11 mouse cellular contexts compared by ENCODE assay signal in genomic region chr5:34976540-34977292, GRCm38 (mm10). TPM values are rescaled to one million over a fixed set of nuclear protein-coding genes. Genes with fewer than 3 reads are reported as not detected.
DNase-seq lines count a peak whose midpoint lies in the region; ATAC-seq and TF ChIP-seq lines count a peak whose summit lies in the region.
"Had no signal": no experiment of that assay in that cellular context is flagged by ENCODE, and none has a peak within 500 bp of the region (broad histone marks: within the 10 kb centered on the region; RNA-seq: fewer than 3 reads in every experiment).

No protein-coding gene starts in this region.

- H3K4me3 ChIP-seq in hindbrain, postnatal 0 days (ENCODE audit: low read length), result no peak overlapping the region
- no peak overlapping the region for H3K4me3 ChIP-seq in hindbrain, embryonic 12.5 days
- H3K4me3 ChIP-seq in heart, embryonic 14.5 days (ENCODE audit: control insufficient read depth in 1 of 2, insufficient read depth in 1 of 2, low read depth in 1 of 2, low read length in 2 of 2), result no peak overlapping the region
- H3K4me3 ChIP-seq in lung, postnatal 0 days (ENCODE audit: low read depth, low read length), result no peak overlapping the region
- H3K4me3 ChIP-seq in forebrain, embryonic 11.5 days (ENCODE audit: low read depth, low read length), result no peak overlapping the region

- H3K4me1 ChIP-seq in hindbrain, postnatal 0 days (ENCODE audit: insufficient read depth, low read length), result no peaks in the 10 kb centered on the region; the same call in 1 of the 2 replicates
- H3K4me1 ChIP-seq in hindbrain, embryonic 12.5 days, result no peaks in the 10 kb centered on the region
- H3K4me1 ChIP-seq in heart, embryonic 14.5 days (ENCODE audit: control insufficient read depth in 2 of 2, insufficient read depth in 2 of 2, low read length in 2 of 2), result peaks cover 34 to 61% of the 10 kb centered on the region in 2 experiments
- H3K4me1 ChIP-seq in lung, postnatal 0 days (ENCODE audit: insufficient read depth, low read depth, low read length), result no peaks in the 10 kb centered on the region
- H3K4me1 ChIP-seq in forebrain, embryonic 11.5 days (replicated peaks; ENCODE audit: control insufficient read depth, insufficient read depth, low read length), result no peaks in the 10 kb centered on the region

- no peak overlapping the region for H3K4me2 ChIP-seq in hindbrain, postnatal 0 days (ENCODE audit: low read depth, low read length)
- no peak overlapping the region for H3K4me2 ChIP-seq in hindbrain, embryonic 12.5 days (replicated peaks)
- no peak overlapping the region for H3K4me2 ChIP-seq in heart, embryonic 14.5 days (ENCODE audit: low read length)
- no peak overlapping the region for H3K4me2 ChIP-seq in lung, postnatal 0 days (replicated peaks; ENCODE audit: low read depth, low read length)
- H3K4me2 ChIP-seq in forebrain, embryonic 11.5 days (ENCODE audit: low read depth, low read length, severe bottlenecking), result no peak overlapping the region

- TF ChIP-seq CTCF in hindbrain, postnatal 0 days (IDR thresholded peaks at IDR 0.05; ENCODE audit: low read depth), result no peak
- no peak for TF ChIP-seq CTCF in lung, postnatal 0 days (IDR thresholded peaks at IDR 0.05)

- H3K9me3 ChIP-seq in hindbrain, postnatal 0 days (ENCODE audit: low read length), result no peaks in the 10 kb centered on the region
- H3K9me3 ChIP-seq in hindbrain, embryonic 12.5 days (replicated peaks), result no peaks in the 10 kb centered on the region
- H3K9me3 ChIP-seq in heart, embryonic 14.5 days (ENCODE audit: control insufficient read depth, low read length), result no peaks in the 10 kb centered on the region
- no peaks in the 10 kb centered on the region for H3K9me3 ChIP-seq in lung, postnatal 0 days (ENCODE audit: low read length)
- H3K9me3 ChIP-seq in forebrain, embryonic 11.5 days (ENCODE audit: control insufficient read depth, low read length), result no peaks in the 10 kb centered on the region

- 0 out of 2 replicates have a peak overlapping the region, but pooled peaks have one; percentile 5 for H3K27ac ChIP-seq in hindbrain, postnatal 0 days
- H3K27ac ChIP-seq in hindbrain, embryonic 12.5 days, result no peak overlapping the region
- H3K27ac ChIP-seq in heart, embryonic 14.5 days (replicated peaks in 1 of 2; ENCODE audit: control insufficient read depth in 1 of 2, insufficient read depth in 1 of 2, low read depth in 2 of 2, low read length in 2 of 2), result peak overlapping the region; percentile 67 to 77
- H3K27ac ChIP-seq in lung, postnatal 0 days (ENCODE audit: low read length), result no peak overlapping the region
- no peak overlapping the region for H3K27ac ChIP-seq in forebrain, embryonic 11.5 days (ENCODE audit: low read depth, low read length)

- no peak for ATAC-seq in hindbrain, postnatal 0 days
- ATAC-seq in hindbrain, embryonic 12.5 days (ENCODE audit: low FRiP score), result no peak
- ATAC-seq in heart, embryonic 14.5 days (ENCODE audit: insufficient number of reproducible peaks, insufficient read depth, low FRiP score, low read depth), result no peak
- ATAC-seq in lung, postnatal 0 days, result peak; percentile 31; the same call in 1 of the 2 replicates
- no peak for ATAC-seq in forebrain, embryonic 11.5 days (replicated peaks; ENCODE audit: low FRiP score)

- no peak overlapping the region for H3K9ac ChIP-seq in hindbrain, postnatal 0 days (replicated peaks; ENCODE audit: low read length)
- H3K9ac ChIP-seq in hindbrain, embryonic 12.5 days, result no peak overlapping the region
- no peak overlapping the region for H3K9ac ChIP-seq in heart, embryonic 14.5 days (ENCODE audit: low read length)
- no peak overlapping the region for H3K9ac ChIP-seq in lung, postnatal 0 days (replicated peaks; ENCODE audit: low read depth)
- H3K9ac ChIP-seq in forebrain, embryonic 11.5 days (ENCODE audit: low read length), result no peak overlapping the region

- no peak for DNase-seq in hindbrain, postnatal 0 days (ENCODE audit: low spot score)
- DNase-seq in adrenal gland, postnatal 10 days, result peak; percentile 74
- DNase-seq in lung, postnatal 0 days (ENCODE audit: low spot score), result peak; percentile 19
- no peak for DNase-seq in forebrain, embryonic 11.5 days (ENCODE audit: low spot score)
- no peak for DNase-seq in kidney, postnatal 4 days
- no peak for DNase-seq in urinary bladder, postnatal 4 days (ENCODE audit: low spot score in 2 of 2)
- DNase-seq: embryo, embryonic 11 days; layer of hippocampus, postnatal 36 days; thymus, adult 2 months had no signal

- H3K36me3 ChIP-seq in hindbrain, postnatal 0 days (ENCODE audit: insufficient read depth, low read length), result no peaks in the 10 kb centered on the region
- peaks cover 65% of the 10 kb centered on the region for H3K36me3 ChIP-seq in hindbrain, embryonic 12.5 days
- H3K36me3 ChIP-seq in heart, embryonic 14.5 days (ENCODE audit: control insufficient read depth, insufficient read depth, low read length), result peaks cover 45% of the 10 kb centered on the region
- 0 out of 2 replicates have a peak, but pooled peaks cover 4% of the 10 kb centered on the region for H3K36me3 ChIP-seq in lung, postnatal 0 days (ENCODE audit: insufficient read depth, low read length)
- peaks cover 6% of the 10 kb centered on the region for H3K36me3 ChIP-seq in forebrain, embryonic 11.5 days (ENCODE audit: control insufficient read depth, insufficient read depth, low read length)

- H3K27me3 ChIP-seq in hindbrain, postnatal 0 days (ENCODE audit: insufficient read depth, low read length), result no peaks in the 10 kb centered on the region
- no peaks in the 10 kb centered on the region for H3K27me3 ChIP-seq in hindbrain, embryonic 12.5 days
- H3K27me3 ChIP-seq in heart, embryonic 14.5 days (ENCODE audit: control insufficient read depth, insufficient read depth, low read length), result no peaks in the 10 kb centered on the region
- H3K27me3 ChIP-seq in lung, postnatal 0 days (replicated peaks; ENCODE audit: insufficient read depth, low read length), result no peaks in the 10 kb centered on the region
- H3K27me3 ChIP-seq in forebrain, embryonic 11.5 days (ENCODE audit: control insufficient read depth, insufficient read depth, low read length), result no peaks in the 10 kb centered on the region

- 87% methylated on average over 9 of the region's 9 CpGs for WGBS in hindbrain, postnatal 0 days
- 91% methylated on average over 9 of the region's 9 CpGs for WGBS in hindbrain, embryonic 12.5 days
- WGBS in heart, embryonic 14.5 days, result 66% methylated on average over 9 of the region's 9 CpGs
- WGBS in lung, postnatal 0 days, result 78% methylated on average over 9 of the region's 9 CpGs
- 95% methylated on average over 9 of the region's 9 CpGs for WGBS in forebrain, embryonic 11.5 days

- no peak for TF ChIP-seq EP300 in lung, postnatal 0 days (IDR thresholded peaks at IDR 0.05)

RNA-seq across cellular contexts. Expression of gene Rgs12, which starts 27.5 kb away (rescaled TPM):
- total RNA-seq in hindbrain, postnatal 0 days (2014; rRNA removed), result 57.9 and 62.5 TPM in 2 replicates
- 32.3 and 35.1 TPM in 2 replicates for polyA plus RNA-seq in hindbrain, postnatal 0 days (2015; fragmentation: Nextera tagmentation; extraction: Ambion mirVana)
- 65.3 and 67.3 TPM in 2 replicates for polyA plus RNA-seq in hindbrain, embryonic 12.5 days (2016; fragmentation: Nextera tagmentation; extraction: Ambion mirVana)
- total RNA-seq in adrenal gland, postnatal 10 days (2021), result 10 to 100 TPM; 27.9 to 42.1 TPM
- polyA plus RNA-seq in heart, embryonic 14.5 days (2014; fragmentation: Nextera tagmentation; extraction: Ambion mirVana), result 23.3 and 30.6 TPM in 2 replicates
- 45.5 and 46.7 TPM in 2 replicates for polyA plus RNA-seq in lung, postnatal 0 days (2015; fragmentation: Nextera tagmentation; extraction: Ambion mirVana)
- 54.4 and 55.9 TPM in 2 replicates for polyA plus RNA-seq in forebrain, embryonic 11.5 days (2014; fragmentation: Nextera tagmentation; extraction: Ambion mirVana)

Comparison
In these comparisons a context has a peak if more than half of its experiments do, and no peak if none do; other contexts are left out.
1. H3K27ac ChIP-seq: peak in hindbrain, postnatal 0 days (single experiment) and heart, embryonic 14.5 days (2 of 2); none in hindbrain, embryonic 12.5 days (single experiment), lung, postnatal 0 days (single experiment) and forebrain, embryonic 11.5 days (single experiment).
2. DNase-seq: peak in adrenal gland, postnatal 10 days (single experiment) and lung, postnatal 0 days (single experiment); none in hindbrain, postnatal 0 days (single experiment), forebrain, embryonic 11.5 days (single experiment), kidney, postnatal 4 days (0 of 2) and urinary bladder, postnatal 4 days (0 of 2).